Mouse (Mus musculus): ENCODE data around the gene Polr3gl.

The Polr3gl gene

DNA sequence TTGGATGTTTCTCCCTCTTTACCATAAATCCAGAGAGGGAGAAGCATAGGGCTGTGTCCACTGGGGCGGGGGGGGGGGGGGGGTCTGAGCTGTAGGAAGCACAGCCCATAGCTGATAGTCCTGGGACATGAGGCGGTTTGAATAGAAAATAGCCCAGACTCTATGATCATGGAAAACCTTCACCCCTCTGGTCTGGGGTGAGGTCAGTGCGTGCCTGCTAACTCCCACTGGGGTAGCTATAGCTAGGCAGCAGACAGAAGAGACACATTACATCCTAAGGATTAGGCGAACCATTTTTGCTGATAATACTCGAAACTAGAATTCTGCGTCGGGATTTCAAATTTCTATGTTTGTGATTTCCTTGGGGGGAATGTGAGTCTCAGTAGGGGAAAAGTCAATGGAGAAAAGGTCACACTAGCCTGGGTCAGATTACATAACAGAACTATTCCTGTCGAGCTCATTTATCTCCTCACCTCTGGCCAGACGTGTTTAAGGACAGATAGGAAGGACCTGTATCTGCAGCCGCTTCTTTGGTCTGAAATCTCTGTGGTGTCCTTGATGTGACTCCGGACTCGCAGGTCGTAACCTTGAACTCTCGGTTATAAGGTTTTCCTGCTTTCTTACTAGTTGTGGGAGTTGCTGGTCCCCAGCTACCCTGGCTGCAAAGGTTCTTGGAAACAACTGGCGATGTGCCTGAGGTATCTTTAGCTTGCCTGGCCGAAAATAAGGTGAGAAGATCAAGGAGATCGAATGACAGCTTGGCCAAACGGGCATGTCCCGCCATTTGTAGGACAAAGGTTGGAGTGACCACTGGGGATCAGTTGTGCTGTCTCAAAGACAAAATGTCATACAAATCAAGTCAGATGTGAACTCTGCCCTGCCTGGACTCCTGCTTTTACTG is 20.1 kb downstream of the Polr3gl start:
- no peak for DNase-seq (ENCODE audit: low spot score in 2 of 2)

DNA sequence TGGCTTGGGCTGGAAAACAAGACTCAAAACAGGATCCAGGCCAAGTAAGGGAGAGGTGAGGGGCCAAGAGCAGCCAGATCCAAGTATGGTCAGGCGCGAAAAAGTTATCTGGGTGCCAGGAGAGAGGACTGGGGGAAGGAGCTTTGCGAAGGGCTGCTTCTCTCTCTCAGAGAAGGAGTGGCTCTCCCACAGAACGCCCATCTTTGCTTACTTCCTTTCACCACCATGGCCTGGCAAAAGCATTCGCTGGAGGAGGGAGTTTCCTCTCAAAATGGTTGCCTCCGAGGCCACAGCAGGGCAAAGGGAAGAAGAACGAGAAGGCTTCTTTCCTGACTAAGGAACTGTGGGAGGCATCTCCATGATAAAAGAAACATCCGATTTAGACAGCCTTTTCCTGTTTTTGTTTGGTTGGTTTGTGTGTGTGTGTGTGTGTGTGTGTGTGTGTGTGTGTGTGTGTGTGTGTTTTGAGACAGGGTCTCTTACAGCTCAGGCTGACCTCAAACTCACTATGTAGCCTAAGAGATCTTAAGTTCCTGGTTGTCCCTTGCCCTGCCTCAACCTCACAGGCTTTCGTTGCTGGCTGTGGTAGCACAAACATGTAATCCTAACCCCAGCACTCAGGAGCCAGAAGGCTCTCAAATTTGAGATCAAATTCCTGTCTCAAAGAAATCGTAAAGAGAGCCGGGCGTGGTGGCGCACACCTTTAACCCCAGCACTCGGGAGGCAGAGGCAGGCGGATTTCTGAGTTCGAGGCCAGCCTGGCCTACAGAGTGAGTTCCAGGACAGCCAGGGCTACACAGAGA is 21.9 kb downstream of the Polr3gl start:
- no peak for DNase-seq (ENCODE audit: low spot score in 2 of 2)

DNA sequence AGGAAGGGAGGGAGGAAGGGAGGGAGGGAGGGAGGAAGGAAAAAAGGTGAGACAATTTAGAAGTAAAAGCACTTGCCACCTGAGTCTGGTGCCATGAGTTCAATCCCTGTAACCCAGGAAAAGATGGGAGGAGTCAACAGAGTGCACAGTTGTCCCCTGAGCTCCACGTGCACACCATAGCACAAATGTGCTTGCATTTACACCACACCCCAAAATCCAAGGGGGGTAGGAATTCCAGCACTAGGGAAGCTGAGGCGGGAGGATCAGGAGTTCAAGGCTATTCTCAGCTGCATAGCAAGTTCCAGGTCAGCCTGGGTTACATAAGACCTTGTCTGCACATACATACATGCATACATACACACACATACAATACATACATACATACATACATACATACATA is 22.6 kb downstream of the Polr3gl start:
- no peak for DNase-seq (ENCODE audit: low spot score in 2 of 2)

DNA sequence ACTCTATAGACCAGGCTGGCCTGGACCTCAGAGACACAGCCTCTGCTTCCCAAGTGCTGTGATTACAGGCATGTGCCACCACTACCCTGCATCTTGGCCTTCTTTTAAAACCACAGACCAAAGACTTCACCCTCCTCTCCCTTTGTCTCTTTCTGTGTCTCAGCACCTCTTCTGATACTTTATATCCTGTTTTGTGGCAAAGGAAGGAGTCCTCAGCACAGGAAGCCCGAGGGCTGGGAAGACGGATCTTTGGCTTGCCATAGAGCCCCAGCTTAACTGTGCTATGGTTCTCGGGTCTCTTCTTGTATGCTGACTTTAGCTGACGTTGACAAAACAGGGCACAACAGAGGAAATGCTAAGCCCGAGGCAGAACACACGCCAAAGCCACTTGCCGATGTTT is 23.3 kb downstream of the Polr3gl start:
- no peak for DNase-seq (ENCODE audit: low spot score in 2 of 2)

DNA sequence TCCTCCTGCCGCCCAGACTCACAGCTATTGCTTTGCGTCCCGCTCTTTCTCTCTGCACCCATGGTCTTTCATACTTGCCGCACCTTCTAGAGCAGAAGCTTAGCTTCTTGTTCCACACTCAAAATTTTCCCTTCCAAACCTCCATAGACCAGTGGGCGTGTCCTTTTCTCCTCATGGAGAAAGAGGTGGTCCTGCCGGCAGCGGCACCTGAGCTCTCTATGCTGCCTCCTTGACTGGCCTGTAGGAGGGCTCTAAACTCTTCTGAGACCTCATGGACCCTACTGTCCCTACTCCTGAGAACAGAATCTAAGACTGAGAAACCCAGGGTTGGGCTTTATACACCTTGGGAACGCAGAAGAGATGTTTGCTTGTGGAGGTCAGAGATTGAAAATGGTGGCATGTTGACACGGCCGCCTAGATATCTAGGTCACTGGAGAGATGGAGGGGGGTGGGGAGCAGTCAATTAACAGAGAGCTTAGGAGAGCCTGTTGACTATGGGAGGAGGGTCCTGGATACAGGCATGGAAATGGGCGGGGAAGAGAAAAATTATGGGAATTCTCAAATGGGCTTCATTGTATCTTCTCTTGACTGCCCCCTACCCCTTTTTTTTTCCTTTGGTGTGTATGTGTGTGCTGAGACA is 23.9 kb downstream of the Polr3gl start:
- no peak for DNase-seq (ENCODE audit: low spot score in 2 of 2)

DNA sequence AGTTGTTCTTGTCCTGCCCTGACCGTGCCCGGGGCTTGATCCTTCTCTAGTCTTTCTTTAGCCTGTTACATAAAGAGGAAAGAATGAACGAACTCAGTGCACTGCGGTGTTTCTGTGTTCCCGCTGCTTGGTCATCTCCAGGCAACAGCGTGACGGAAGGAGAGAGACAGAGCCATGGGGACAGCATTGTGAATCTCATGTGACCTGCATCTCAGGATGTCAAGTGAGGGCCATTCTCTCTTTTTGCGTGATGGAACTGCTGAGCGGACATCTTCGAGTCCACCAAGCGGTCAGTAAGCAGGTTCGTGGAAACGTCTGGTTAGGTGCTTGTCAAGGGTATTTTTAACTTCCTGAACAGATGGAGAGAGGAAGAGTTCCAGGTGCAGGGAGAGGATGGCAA is 24.5 kb downstream of the Polr3gl start:
- no peak for DNase-seq (ENCODE audit: low spot score in 2 of 2)

DNA sequence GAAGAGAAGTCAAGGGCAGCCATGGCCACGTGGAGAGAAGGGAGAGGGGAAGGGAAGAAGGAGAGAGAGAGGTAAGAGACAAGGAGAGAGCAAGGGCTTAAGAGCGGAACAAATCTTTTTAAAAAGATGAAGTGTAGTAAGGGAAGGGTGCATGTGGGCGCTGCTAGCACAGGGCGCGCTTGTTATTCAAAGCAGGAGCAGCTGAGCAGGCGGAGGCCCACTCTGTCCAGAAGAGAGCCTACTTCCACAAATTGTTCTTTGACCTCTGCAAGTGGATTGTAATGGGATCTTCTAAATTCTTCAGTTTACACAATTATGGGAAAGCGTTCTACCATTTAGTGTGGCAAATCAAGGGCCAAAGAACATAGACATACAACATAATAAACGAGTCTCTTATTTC is 25.4 kb downstream of the Polr3gl start:
- DNase-seq (ENCODE audit: low spot score in 2 of 2) = no peak

DNA sequence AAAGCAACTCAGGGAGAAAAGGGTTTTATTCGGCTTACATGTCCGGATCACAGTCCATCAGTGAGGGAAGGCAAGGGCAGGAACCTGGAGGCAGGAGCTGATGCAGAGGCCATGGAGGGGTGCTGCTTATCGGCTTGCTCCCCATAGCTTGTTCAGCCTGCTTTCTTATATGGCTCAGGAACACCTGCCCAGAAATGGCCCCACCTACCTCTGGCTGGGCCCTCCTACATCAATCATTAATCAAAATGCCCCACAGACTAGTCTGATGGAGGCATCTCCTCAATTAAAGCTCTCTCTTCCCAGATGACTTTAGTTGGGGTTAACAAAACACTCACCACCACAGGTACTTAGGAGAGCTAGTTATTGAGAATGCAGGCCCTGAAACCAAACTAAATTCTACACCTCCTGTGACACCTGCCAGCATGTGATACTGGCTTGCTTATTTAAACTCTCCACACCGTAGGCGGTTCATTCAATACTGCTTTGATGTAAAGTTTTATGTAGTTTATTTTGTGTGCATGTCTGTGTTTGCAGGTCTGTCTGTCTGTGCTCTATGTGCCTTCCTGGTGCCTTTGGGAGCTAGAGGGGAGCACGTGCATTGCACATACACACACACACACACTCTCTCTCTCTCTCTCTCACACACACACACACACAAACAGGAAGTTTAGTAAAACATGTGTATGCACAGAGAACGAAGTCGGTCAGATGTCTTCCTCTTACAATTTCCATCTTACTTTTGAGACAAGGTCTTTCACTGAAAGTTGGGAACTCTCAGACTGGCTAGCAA is 27.1 kb downstream of the Polr3gl start:
- no peak for DNase-seq (ENCODE audit: low spot score in 2 of 2)

DNA sequence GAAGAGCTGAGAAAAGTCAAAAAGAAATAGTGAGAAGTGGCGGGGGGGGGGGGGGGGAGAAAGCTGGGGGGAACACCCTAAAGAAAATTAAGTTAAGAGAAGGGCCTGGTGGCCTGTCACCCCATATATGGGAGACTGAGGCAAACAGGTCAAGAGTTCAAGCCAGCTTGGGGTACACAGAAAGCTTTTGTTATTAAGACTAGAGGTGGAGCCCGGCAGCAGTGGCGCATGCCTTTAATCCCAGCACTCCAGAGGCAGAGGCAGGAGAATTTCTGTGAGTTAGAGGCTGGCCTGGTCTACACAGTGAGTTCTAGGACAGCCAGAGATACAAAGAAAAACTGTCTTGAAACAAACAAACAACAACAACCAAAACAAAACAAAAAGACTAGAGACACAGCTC is 28.9 kb downstream of the Polr3gl start:
- DNase-seq (ENCODE audit: low spot score in 2 of 2) = no peak

DNA sequence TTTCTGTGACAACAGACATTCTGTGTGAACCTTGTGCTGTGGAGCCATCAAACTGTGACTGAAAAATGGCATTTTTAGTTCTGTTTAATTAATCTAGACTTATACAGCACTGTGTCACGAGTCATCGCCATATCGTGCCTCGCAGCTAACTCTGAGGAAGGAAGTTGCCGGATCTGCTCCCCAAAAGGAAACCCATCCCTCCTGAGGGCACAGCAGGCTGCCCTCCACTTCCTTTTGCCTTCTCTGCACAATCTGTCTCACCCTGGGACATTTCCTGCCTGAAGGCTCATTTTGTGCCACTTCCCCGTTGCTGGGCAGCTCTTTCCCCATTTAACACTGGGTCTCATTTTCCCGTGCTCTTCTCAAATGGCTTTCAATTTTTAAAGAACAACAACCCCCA is 29.3 kb downstream of the Polr3gl start:
- no peak for DNase-seq (ENCODE audit: low spot score in 2 of 2)

DNA sequence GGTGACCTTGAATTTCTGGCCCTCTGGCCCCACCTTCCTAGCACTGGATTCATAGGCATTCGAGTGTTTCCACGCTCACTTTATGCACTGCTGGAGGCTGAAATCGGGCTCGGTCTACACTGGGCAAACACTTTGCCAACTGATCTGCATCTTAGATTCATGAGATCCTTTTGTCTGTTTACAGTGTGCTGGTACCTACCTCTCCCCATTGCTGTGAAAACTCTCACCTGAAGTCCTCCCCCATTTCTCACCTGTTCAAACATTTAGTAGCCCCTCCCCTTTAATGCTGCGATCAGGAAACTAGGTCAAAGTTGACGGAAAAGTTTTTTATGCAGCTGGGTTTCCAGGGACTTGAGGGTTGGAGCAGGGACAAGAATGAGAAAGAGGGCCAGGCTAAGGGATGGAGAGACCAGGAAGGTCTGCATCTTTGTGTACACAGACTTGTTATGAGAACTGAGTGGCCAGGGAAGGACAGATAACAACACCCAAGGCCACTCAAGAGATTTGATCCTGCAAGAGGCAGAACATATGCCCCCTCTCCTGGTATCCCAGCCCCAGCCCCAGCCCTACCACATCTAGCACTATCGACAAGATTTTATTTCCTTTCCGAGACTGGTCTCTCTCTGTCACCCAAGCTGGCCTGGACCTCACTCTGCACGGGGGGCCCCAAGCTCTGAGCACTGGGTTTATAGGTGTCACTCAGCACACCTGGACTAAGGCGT is 29.9 kb downstream of the Polr3gl start:
- DNase-seq (ENCODE audit: low spot score in 2 of 2) = no peak

DNA sequence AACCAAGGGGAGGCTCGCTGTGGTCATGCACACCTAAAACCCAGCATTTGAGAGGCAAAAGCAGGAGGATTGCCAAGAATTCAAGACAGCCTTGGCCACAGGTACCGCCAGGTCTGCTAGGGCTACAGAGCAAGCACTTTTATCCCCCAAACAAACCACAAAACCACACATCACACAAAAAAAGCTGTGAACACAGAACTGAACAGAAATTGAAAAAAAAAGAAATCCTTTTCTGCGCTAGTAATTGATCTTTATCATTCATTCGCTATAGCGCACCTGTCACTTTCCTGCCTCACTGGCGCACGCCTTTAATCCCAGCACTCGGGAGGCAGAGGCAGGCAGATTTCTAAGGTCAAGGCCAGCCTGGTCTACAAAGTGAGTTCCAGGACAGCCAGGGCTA is 30.7 kb downstream of the Polr3gl start:
- no peak for DNase-seq (ENCODE audit: low spot score in 2 of 2)

DNA sequence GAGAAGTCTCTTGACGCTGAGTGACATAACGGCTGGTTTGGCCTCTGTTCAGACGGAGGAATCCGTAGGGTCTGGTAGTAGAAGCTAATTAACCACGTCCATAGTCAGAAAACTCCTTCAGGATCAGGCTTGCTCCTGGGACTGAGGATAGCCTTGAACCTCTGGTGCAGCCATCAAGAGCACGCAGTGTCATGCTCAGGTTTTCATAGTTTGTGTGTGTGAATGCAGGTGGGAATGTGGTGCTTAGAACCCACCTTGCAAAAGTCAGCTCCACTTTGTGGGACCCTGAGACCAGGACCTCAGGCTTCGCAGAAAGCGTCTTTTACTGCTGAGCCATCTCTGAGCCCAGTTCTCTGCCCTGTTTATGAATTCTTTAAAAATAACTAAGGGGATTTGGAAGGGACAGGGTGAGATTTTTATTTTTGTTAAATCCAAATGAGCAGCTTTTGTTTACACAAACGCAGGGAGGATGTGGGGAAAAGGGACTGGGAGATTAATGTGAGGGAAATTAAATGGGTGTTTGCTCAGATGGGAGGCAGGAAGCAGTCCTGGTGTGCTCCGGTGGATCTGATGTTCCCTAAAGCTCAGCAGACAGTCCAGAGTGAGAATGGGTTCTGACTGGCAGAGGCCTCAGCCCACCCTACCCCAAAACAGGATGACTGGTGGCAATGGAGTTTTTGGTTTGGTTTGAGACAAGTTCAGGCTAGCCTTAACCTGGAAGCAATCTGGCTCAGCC is 31.9 kb downstream of the Polr3gl start:
- DNase-seq (ENCODE audit: low spot score in 2 of 2) = no peak

DNA sequence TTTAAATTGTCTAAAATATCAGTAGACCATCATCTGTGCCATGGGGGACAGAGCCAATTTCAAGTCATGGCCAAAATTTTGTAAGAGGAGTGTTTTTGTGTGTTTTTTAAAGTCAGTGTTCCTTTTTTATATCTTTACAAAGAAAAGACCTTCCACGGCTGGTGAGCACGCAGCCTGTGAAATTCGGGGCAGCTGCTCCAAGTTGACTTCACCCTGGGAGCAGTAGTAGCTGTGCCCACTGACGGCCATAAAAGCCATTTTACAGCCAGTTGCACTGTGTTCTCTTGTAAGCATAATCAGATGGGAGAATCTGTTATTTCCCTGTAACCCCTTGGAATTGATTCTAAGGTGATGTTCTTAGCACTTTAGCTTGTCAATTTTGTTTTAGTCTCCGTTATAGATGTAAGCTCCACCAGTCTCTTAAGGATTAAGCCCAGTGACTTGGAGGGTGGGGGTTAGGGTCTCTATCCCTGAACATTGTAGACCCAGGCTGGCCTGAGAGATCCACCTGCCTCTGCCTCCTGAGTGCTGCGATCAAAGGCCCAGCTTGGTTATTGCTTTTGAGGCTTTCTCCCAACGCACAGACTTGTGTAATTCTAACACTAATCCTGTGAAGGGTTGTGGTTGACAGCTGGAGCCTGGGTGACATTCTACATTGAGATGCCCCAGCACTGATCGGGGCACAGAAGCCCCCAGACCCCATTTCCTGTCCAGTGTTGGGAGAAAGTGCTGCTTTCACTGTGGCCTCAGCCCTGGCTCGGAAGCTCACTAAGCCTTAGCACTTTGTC is 32.9 kb downstream of the Polr3gl start:
- DNase-seq (ENCODE audit: low spot score in 2 of 2) = no peak

DNA sequence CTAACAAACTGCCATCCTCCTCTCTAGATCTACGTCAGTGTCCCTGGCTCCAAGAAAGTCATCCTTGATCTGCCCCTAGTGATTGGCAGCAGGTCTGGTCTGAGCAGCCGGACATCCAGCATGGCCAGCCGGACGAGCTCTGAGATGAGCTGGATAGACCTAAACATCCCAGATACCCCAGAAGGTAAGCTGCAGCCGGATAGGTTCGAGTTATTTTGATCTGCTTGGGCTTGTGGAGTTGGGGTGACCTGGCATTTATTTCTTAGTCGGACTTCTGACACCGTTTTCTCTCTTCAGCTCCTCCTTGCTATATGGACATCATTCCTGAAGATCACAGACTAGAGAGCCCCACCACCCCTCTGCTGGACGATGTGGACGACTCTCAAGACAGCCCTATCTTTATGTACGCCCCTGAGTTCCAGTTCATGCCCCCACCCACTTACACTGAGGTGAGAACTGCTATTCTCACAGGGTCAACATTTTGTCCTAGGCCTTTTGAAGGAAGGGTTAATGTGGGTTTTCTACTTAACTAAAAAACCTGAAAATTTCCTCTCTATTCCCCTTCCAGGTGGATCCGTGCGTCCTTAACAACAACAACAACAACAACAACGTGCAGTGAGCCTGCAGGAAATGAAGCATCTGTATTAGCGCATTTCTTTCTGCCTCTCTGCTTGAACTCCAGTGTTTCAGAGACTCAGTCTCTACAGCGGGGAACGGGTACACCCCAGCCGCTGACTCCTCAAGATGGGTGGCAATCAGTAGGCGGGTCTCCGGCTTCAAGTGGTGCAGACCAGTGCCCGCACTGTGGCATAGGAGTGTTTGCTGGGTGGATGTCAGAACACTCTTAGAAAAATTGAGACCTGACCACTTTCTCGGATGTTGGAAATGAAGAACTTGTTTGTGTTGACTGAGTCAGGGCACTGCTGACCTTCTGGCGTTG is 33.8 kb downstream of the Polr3gl start:
- DNase-seq (ENCODE audit: low spot score in 2 of 2) = no peak

DNA sequence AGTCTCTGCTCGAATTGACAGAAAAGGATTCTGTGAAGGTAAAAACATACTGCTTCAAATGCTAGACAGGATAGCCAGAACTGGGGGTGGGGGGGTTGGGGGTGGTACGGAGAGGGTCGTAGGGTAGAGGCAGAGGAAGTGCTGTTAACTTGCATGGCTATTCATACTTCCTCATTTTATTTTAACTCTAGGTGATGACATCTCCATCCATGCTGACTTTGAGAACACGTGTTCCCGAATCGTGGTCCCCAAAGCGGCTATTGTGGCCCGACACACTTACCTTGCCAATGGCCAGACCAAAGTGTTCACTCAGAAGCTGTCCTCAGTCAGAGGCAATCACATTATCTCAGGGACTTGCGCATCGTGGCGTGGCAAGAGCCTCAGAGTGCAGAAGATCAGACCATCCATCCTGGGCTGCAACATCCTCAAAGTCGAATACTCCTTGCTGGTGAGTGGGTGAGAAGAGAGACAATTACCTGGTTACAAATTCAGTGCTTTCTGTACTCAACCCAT is 34.5 kb downstream of the Polr3gl start:
- DNase-seq (ENCODE audit: low spot score in 2 of 2) = no peak

DNA sequence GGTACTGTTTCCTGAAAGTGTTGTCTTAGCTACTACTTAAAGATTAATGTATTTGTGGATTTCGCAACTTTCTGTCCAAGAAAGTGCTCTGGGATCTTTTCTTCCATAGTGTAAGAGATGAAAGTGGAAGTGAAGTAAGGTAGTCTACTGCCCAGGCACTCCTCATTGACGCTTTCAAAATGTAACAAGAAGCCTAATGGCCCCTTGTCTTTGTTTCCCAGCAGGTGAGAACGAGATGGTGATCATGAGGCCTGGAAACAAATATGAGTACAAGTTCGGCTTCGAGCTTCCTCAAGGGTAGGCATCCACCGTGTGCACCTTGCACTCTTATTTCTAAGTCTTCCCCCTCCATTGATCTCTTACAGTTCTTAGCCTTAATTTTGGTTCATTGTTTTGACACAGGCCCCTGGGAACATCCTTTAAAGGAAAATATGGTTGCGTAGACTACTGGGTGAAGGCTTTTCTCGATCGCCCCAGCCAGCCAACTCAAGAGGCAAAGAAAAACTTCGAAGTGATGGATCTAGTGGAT is 35.2 kb downstream of the Polr3gl start:
- DNase-seq (ENCODE audit: low spot score in 2 of 2) = no peak

DNA sequence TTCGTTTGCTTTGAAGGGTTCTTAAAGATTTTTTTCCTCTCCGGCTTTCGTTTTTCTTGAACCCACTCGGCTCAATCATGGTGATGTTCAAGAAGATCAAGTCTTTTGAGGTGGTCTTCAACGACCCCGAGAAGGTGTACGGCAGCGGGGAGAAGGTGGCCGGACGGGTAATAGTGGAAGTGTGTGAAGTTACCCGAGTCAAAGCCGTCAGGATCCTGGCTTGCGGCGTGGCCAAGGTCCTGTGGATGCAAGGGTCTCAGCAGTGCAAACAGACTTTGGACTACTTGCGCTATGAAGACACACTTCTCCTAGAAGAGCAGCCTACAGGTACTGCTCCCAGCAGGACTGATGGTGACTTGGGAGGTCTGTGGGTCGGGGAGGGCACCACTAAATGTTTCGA is 35.8 kb downstream of the Polr3gl start:
- DNase-seq (ENCODE audit: low spot score in 2 of 2) = no peak

All from right cerebral cortex, adult 2 months (tissue).